Mouse (Mus musculus): Measurements from ENCODE around the gene Oit3.

- TF ChIP-seq POLR2A (IDR thresholded peaks at IDR 0.05; ENCODE audit: extremely low read depth, insufficient read depth, low read length) (no peak), CTCF (IDR thresholded peaks at IDR 0.05; ENCODE audit: extremely low read depth, insufficient read depth, low read length) (no peak)
These were observed 25.0 kb upstream of the Oit3 start for GRCm38 (mm10) chr10:59466626-59467025.
